Mouse (Mus musculus): ENCODE measurements around the gene Siae.

- TF ChIP-seq CTCF (IDR thresholded peaks at IDR 0.05; ENCODE audit: control insufficient read depth, insufficient read depth, low read length) = no peak
- TF ChIP-seq POLR2A (IDR thresholded peaks at IDR 0.05; ENCODE audit: borderline replicate concordance, control insufficient read depth, low read depth, low read length) = no peak
Observed at GRCm38 (mm10) chr9:37528225-37528970, 27.1 kb upstream of the Siae start.

All from bone marrow, adult 2 months (tissue).